Mouse (Mus musculus): ENCODE results near the gene Cox8c.

Gene Cox8c

GRCm38 (mm10) chr12:102899091-102899490 lies at the start of gene Cox8c:
Gene Cox8c, plus strand, starts transcription at chr12:102899316.
- DNase-seq (ENCODE audit: low spot score in 2 of 2), result no peak

- no peak for DNase-seq (ENCODE audit: low spot score in 2 of 2)
These were observed 38.3 kb upstream of the Cox8c start for GRCm38 (mm10) chr12:102860806-102861205.

DNA sequence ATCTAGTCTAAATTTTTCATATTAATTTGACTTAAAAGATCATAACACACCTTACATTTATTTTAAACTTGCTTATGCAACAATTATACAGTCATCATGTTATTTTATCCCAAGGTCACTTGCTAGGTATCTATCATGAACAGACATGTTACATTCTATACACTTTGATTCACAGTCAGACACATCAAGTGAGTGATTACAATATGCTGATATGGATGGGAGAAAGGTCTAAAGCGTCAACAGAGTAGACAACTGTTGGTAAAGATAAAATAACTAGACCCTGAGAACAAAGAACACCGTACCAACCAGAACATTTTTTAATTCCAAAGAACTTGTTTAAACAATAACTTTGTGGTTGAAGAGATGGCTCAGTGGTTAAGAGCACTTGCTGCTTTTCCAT lies 29.3 kb upstream of the Cox8c start:
- DNase-seq (ENCODE audit: low spot score in 2 of 2), result no peak

DNA sequence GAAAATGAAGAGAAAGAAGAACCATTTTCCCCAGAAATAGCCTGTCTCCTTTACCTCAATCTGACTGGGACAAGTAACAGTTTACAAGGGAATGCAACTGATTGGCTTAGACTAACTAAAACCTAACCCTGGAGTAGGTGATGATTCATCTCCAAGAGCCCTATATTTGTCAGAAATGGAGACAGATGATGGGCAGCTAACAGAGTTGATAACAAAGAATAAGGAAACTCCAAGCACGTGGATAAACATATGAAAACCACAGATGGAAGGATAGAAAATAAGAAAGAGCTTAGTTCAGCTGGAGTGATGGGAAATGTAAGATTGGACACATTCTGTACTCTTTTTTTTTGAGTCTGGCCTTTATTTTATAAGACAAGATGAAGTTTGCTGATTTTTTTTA lies 28.6 kb upstream of the Cox8c start:
- DNase-seq (ENCODE audit: low spot score in 2 of 2), result no peak

DNA sequence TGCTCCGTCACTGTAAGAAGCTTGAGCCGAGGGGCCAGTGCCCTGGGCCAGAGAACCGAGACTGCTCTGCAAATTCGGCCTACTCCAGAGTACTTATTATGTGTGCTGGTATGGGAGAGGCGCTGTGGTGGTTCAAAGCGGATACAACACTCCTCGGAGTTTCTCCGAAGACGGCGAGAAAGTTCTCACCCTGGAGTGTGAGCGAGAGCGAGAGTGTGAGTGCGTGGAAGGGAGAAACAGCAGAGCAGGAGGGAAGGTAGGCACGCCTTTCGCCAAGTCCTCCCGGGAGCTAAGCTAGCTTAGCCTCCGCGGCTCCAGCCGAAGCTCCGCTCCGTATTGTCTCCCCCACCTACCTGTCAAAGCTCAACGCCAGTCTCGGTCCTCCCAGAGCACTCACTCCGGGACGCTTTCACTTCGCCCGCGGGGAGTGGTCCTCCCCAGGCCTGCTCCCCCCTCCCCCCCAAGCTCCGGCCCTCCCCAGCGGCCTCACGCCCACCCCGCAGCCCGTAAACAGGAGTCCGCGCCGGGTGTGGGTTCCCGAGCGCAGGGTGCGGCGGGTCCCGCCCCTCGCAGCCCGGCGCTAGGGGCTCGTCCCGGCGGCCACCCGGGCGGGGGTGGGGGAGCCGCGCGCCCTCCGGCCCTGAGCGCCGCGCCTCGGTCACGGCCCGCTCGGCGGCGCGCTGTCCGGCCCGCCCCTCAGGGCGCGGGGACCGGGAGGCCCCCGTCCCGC lies 21.6 kb upstream of the Cox8c start:
- DNase-seq (ENCODE audit: low spot score in 2 of 2), result peak; percentile 33 to 74

GRCm38 (mm10) chr12:102878031-102878823 lies 20.9 kb upstream of the Cox8c start, which contains the start of gene Btbd7:
Gene Btbd7, minus strand, starts transcription at chr12:102878471.
- peak; percentile 96 to 98 for DNase-seq (ENCODE audit: low spot score in 2 of 2)

- no peak for DNase-seq (ENCODE audit: low spot score in 2 of 2)
These were observed 20.2 kb upstream of the Cox8c start for GRCm38 (mm10) chr12:102878901-102879300.

DNA sequence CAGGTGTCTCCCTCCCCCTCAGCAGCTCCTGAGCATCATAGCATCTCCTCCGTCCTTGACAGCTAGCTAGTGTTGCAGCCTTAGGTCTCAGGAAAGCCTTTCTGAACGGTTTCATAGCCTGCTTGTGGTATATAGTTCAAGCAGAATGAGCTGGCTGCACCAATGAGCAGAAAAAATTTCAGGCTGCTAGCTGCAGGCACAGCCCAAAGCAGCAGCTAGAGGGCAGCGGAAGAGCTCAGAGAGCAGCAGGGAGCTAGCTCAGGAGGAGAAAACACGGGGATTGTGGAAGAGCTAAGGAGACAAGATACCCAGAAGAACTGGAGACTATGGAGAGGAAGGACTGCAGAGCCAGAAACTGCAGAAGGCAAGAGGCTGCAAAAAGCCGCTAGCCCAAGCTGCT lies 13.4 kb upstream of the Cox8c start:
- DNase-seq (ENCODE audit: low spot score in 2 of 2), result no peak

DNA sequence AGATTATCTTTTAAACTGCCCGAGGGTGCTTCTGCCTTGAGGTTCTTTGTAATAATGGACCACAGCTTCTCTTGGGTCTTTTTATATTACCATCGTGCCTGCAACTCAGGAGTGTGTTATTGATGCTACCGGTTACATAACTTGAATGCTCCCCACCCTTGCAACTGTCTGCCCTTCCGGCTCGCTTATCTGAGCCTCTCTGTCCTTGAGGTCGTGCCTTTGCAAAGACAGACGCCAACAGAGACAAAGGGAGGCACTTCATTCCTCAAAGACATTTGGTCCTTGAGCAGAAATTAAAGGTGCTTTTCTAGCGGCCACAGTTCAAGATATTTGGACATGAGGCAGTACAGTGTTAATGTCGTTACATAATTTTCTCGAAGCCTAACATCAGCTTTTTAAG lies 11.8 kb upstream of the Cox8c start:
- no peak for DNase-seq (ENCODE audit: low spot score in 2 of 2)

DNA sequence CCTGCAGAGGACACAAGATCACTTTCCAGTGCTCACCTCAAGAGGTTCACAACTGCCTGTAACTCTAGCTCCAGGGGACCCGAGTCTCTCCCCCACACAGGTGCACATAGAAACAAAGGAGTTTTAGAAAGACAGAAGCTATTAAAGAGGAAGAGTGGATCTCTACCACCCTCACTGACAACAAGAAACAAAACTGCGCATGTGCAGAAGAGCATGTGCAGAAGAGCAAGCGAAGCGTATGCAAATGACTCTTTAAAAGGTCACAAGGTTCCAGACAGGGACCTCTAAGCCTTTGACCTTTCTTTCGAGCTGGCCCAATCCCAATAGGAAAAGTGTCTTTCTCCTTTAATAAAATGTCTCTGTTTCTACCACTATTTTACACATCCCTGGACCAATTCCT lies 10.5 kb upstream of the Cox8c start:
- no peak for DNase-seq (ENCODE audit: low spot score in 2 of 2)

GRCm38 (mm10) chr12:102908191-102908590 lies 9.1 kb downstream of the Cox8c start:
- DNase-seq (ENCODE audit: low spot score in 2 of 2), result no peak

GRCm38 (mm10) chr12:102916073-102916472 lies 17.0 kb downstream of the Cox8c start:
- no peak for DNase-seq (ENCODE audit: low spot score in 2 of 2)

DNA sequence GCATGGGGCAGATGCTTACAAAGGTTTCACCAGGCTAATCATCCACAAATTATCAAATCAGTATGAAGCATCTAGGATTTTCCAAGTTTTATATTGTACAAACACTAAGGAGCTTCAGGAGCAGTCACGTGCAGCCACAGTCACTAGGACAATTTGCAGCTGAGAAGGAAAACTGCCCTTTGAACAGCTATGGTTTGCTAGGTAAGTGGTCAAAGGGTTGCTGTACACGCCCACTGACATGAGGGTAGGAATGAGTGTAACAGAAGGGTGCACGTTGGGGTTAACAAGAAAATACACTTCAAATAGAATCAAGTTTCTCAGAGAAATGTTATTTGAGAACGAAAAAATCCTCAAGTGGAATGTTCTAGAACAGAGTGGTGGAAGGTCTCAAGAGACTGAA lies 30.6 kb downstream of the Cox8c start:
- DNase-seq (ENCODE audit: low spot score in 2 of 2), result no peak

- DNase-seq (ENCODE audit: low spot score in 2 of 2), result no peak
These were observed 31.2 kb downstream of the Cox8c start for GRCm38 (mm10) chr12:102930335-102930734.

DNA sequence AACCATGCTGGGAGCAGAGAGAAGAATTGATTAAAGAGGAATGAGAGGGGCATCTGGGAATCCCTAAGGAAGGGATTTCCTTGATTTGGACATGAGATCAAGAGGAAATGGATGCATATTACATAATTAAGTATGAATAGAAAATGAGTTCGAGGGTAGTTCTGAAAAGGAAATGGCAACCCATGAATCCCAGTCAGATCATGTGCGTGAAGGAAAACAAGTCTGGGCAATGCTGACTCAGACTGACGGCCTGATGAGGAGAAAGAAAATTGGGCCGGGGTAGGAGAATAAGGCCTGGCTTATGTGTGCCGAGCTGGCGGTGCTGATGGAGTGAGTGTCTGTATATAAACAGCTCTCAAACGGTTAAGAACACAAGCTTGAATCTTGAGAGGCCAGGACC lies 31.7 kb downstream of the Cox8c start:
- DNase-seq (ENCODE audit: low spot score in 2 of 2), result no peak

- no peak for DNase-seq (ENCODE audit: low spot score in 2 of 2)
These were observed 36.8 kb downstream of the Cox8c start for GRCm38 (mm10) chr12:102935892-102936291.

- no peak for DNase-seq (ENCODE audit: low spot score in 2 of 2)
These were observed 46.5 kb downstream of the Cox8c start for GRCm38 (mm10) chr12:102945571-102945970.

GRCm38 (mm10) chr12:102947826-102948225 lies 48.7 kb downstream of the Cox8c start:
- DNase-seq (ENCODE audit: low spot score in 2 of 2), result no peak

DNA sequence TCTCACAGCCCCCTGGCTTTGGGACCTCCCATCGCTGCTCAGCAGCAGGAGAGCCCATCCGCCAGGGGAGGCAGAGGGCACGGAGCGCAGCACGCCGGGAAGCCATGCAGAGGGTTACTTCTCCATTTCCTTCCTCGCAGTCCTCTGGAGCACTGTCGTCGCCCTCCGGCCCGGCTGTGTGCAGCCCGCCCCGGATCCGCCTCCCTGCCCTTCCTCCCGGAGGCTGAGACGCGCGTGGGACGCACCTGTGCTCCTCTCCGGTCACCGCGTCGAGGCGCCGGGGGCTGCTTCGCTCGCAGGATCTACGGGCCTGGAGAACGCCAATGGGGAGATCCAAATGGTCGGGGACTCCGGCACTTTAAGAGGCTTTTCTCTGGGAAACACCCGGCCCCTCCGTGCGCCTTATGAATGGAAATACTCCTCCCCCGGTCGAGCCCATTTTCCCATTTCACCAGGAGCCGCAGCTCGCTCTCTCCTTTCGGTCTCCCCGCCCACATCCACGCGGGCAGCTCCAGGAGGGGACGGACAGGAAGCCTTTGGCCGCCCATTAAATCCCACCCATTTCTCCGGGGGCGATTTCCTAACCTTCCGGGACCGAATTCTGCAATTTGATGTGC lies 49.8 kb downstream of the Cox8c start, which contains the start of gene Unc79:
Unc79 (plus strand) TSS at position 82 of the 617 bp plus-strand sequence.
- peak; percentile 14 to 65 for DNase-seq (ENCODE audit: low spot score in 2 of 2)

DNA sequence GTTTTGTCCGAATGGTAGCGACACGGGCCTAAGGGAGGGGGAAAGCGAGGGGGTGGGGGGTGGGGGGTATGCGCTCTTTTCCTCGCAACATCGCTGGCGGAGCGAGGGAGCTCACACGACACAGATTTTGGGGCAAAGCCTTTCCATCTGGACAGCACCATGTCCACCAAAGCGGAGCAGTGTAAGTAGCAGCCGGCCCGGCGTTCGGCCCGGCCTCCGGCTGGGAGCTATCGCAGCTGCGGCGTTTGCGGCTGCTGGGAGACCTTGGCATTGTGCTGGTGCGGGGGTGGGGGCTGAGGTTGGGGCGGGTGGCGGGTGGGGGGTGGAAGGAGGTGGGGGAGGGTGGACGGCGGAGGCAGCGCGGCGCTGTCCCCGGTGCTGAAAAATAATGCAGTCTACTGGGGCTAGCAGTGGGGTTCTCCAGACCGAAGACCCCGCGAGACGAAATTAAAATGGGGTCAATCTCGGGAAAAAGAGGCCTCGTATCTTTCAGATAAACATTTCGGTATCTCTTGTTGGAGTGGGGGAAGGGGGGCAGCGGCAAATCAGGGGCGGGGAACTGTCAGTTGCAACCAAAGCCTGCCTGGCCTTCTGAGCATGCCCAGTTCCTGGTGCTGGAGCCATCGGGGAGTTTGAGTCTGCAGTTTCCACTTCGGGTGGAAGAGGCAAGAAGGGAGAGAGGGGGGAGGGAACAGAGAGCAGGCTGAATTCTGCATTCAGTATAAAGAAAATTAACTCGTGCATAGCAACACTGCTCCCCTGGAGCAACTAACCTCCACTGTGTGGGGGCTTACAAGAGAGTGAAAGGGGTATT lies 50.5 kb downstream of the Cox8c start:
- DNase-seq (ENCODE audit: low spot score in 2 of 2), result peak in 1 of 2 experiments; percentile 66

Data from spleen, postnatal 4 days (tissue).